ENCODE assay signal across 7 mouse cellular contexts in genomic region chr8:116978631-116979256, GRCm38 (mm10). TPM values are rescaled to one million over a fixed set of nuclear protein-coding genes. Genes with fewer than 3 reads are reported as not detected.
DNase-seq lines count a peak whose midpoint lies in the region; ATAC-seq lines count a peak whose summit lies in the region.

TSS of gene 1700030J22Rik (minus strand) at chr8:116978959.

- peak within 1 kb of the TSS; percentile 55 for H3K9ac ChIP-seq in embryonic facial prominence, embryonic 11.5 days (replicated peaks; ENCODE audit: low read length)
- H3K9ac ChIP-seq in midbrain, embryonic 13.5 days (replicated peaks): peak within 1 kb of the TSS; percentile 69

- ATAC-seq in embryonic facial prominence, embryonic 11.5 days (replicated peaks; ENCODE audit: insufficient number of reproducible peaks, low FRiP score, low TSS enrichment, low read depth): peak; percentile 98
- ATAC-seq in granulocyte monocyte progenitor cell, adult 5-6 weeks (replicated peaks; ENCODE audit: poor library complexity, severe bottlenecking): peak; percentile 84
- ATAC-seq in midbrain, embryonic 13.5 days: peak; percentile 98

- no peak within 1 kb of the TSS for H3K27ac ChIP-seq in embryonic facial prominence, embryonic 11.5 days (replicated peaks; ENCODE audit: low read depth, low read length)
- peak within 1 kb of the TSS; percentile 77 for H3K27ac ChIP-seq in limb, embryonic 10.5 days
- peak within 1 kb of the TSS; percentile 64 for H3K27ac ChIP-seq in midbrain, embryonic 13.5 days

- H3K4me1 ChIP-seq in embryonic facial prominence, embryonic 11.5 days (ENCODE audit: control insufficient read depth, insufficient read depth, low read length): no peaks in the 10 kb centered on the region
- peaks cover 28% of the 10 kb centered on the region for H3K4me1 ChIP-seq in limb, embryonic 10.5 days
- peaks cover 13% of the 10 kb centered on the region for H3K4me1 ChIP-seq in midbrain, embryonic 13.5 days (replicated peaks)

- H3K4me2 ChIP-seq in embryonic facial prominence, embryonic 11.5 days (ENCODE audit: low read depth, low read length): peak within 1 kb of the TSS; percentile 76
- peak within 1 kb of the TSS; percentile 73 for H3K4me2 ChIP-seq in midbrain, embryonic 13.5 days (replicated peaks)

- DNase-seq in adrenal gland, postnatal 14 days: peak; percentile 99
- peak; percentile 99 for DNase-seq in embryonic facial prominence, embryonic 11.5 days (ENCODE audit: low spot score)
- peak; percentile 98 for DNase-seq in kidney, adult 11 months
- peak; percentile 98 for DNase-seq in limb, embryonic 10.5 days (ENCODE audit: low spot score)
- peak; percentile 98 for DNase-seq in spleen, adult 12 weeks (ENCODE audit: low spot score)

- no peaks in the 10 kb centered on the region for H3K36me3 ChIP-seq in embryonic facial prominence, embryonic 11.5 days (replicated peaks; ENCODE audit: control insufficient read depth, insufficient read depth, low read depth, low read length)
- H3K36me3 ChIP-seq in limb, embryonic 10.5 days: peaks cover 26% of the 10 kb centered on the region
- H3K36me3 ChIP-seq in midbrain, embryonic 13.5 days: peaks cover 13% of the 10 kb centered on the region

- no peaks in the 10 kb centered on the region for H3K9me3 ChIP-seq in embryonic facial prominence, embryonic 11.5 days (replicated peaks; ENCODE audit: control insufficient read depth, low read length)
- H3K9me3 ChIP-seq in limb, embryonic 10.5 days (replicated peaks): no peaks in the 10 kb centered on the region
- H3K9me3 ChIP-seq in midbrain, embryonic 13.5 days: no peaks in the 10 kb centered on the region

- H3K27me3 ChIP-seq in embryonic facial prominence, embryonic 11.5 days (ENCODE audit: control insufficient read depth, insufficient read depth, low read length): no peaks in the 10 kb centered on the region
- H3K27me3 ChIP-seq in limb, embryonic 10.5 days (ENCODE audit: low read depth, poor library complexity, severe bottlenecking): no peaks in the 10 kb centered on the region
- no peaks in the 10 kb centered on the region for H3K27me3 ChIP-seq in midbrain, embryonic 13.5 days

- under 1% methylated on average over 46 of the region's 46 CpGs for WGBS in embryonic facial prominence, embryonic 11.5 days
- WGBS in limb, embryonic 10.5 days: under 1% methylated on average over 46 of the region's 46 CpGs
- 0% methylated on average over 46 of the region's 46 CpGs for WGBS in midbrain, embryonic 13.5 days

- H3K4me3 ChIP-seq in embryonic facial prominence, embryonic 11.5 days (ENCODE audit: low read depth, low read length): peak within 1 kb of the TSS; percentile 67
- peak within 1 kb of the TSS; percentile 92 for H3K4me3 ChIP-seq in limb, embryonic 10.5 days
- H3K4me3 ChIP-seq in midbrain, embryonic 13.5 days (replicated peaks): peak within 1 kb of the TSS; percentile 79

RNA-seq across cellular contexts. Expression of gene 1700030J22Rik, which starts in this region (rescaled TPM):
- total RNA-seq in adrenal gland, postnatal 14 days (2021): 1.0 and 1.3 TPM in 2 replicates
- 2.0 and 2.8 TPM in 2 replicates for polyA plus RNA-seq in embryonic facial prominence, embryonic 11.5 days (2014; fragmentation: Nextera tagmentation; extraction: Ambion mirVana)
- total RNA-seq in granulocyte monocyte progenitor cell, adult 5-6 weeks (2014; fragmentation: Nextera tagmentation): not detected in 2 replicates
- total RNA-seq in granulocyte monocyte progenitor cell, adult 5-6 weeks (2017): 0.82 TPM in 1 of 2 replicates, not detected in the other
- polyA plus RNA-seq in limb, embryonic 10.5 days (2016; fragmentation: Nextera tagmentation; extraction: Ambion mirVana): 1.5 and 2.3 TPM in 2 replicates
- polyA plus RNA-seq in midbrain, embryonic 13.5 days (2015; fragmentation: Nextera tagmentation; extraction: Ambion mirVana): 4.8 and 6.7 TPM in 2 replicates

Comparison
In these comparisons a context has a peak if more than half of its experiments do, and no peak if none do; other contexts are left out.
1. Peak in ATAC-seq in granulocyte monocyte progenitor cell, adult 5-6 weeks; RNA of the gene not detected or under 1 TPM.